Mouse (Mus musculus): ENCODE results near the gene Imp3.

- TF ChIP-seq CTCF (IDR thresholded peaks at IDR 0.05) (no peak), EP300 (IDR thresholded peaks at IDR 0.05) (no peak)
Measured at GRCm38 (mm10) chr9:56900060-56900459, 37.2 kb upstream of the Imp3 start.

All from lung, postnatal 0 days (tissue).